In the genomic region with DNA sequence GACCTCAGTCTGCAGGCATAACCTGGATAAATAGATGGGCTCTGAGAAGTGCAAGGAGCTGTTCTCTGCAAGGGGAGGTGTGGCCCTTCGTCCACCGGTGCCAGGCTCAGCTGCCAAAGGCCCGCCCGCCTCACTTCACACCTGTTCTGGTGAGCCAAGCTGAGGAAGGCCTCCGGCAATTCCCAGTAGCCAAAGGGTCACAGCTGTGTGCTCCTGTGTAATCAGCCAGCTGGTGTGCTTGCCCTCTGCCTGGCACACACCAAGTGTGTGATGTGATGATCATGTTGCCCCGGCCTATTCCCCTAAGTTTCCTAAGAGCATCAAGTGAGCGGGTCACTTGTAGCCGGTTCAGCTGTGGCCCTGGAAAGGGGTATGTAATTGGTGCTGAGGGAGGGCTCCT, we compare ENCODE assay signal across 13 mouse cellular contexts.
"Had no signal": no experiment of that assay in that cellular context is flagged by ENCODE, and none has a peak within 500 bp of the region (broad histone marks: within the 10 kb centered on the region; RNA-seq: fewer than 3 reads in every experiment).

No protein-coding gene starts in this region.

- ATAC-seq: midbrain, embryonic 16.5 days had no signal

- H3K27ac ChIP-seq: kidney, embryonic 15.5 days; left cerebral cortex, adult 2 months; liver, embryonic 14.5 days; midbrain, embryonic 12.5 days; stomach, postnatal 0 days had no signal

- H3K4me1 ChIP-seq: kidney, embryonic 15.5 days; midbrain, embryonic 12.5 days had no signal

- H3K4me3 ChIP-seq: kidney, embryonic 15.5 days; left cerebral cortex, adult 2 months; limb, embryonic 12.5 days; midbrain, embryonic 12.5 days had no signal

- H3K4me2 ChIP-seq: kidney, embryonic 15.5 days; limb, embryonic 12.5 days; midbrain, embryonic 12.5 days had no signal

- H3K9me3 ChIP-seq: kidney, embryonic 15.5 days; limb, embryonic 12.5 days; midbrain, embryonic 12.5 days had no signal

- DNase-seq: kidney, adult 2 months; kidney, postnatal 14 days; lung, adult 18-20 months; right cerebral cortex, postnatal 25 days; thymus, adult 18-20 months; thymus, postnatal 25 days had no signal

- H3K9ac ChIP-seq: kidney, embryonic 15.5 days; liver, embryonic 14.5 days; midbrain, embryonic 12.5 days had no signal

- H3K27me3 ChIP-seq: kidney, embryonic 15.5 days; limb, embryonic 12.5 days; midbrain, embryonic 12.5 days had no signal
